Mouse (Mus musculus): Measurements from ENCODE around the gene Atxn10.
A peak's percentile ranks its signal among the peaks of the same experiment; 100 is the strongest.

Gene Atxn10

GRCm38 (mm10) chr15:85406846-85407245, 70.8 kb downstream of the Atxn10 start:
- DNase-seq: no peak

GRCm38 (mm10) chr15:85407342-85407741, 71.3 kb downstream of the Atxn10 start:
- no peak for DNase-seq

- no peak for DNase-seq
These were observed 72.7 kb downstream of the Atxn10 start for GRCm38 (mm10) chr15:85408790-85409189.

GRCm38 (mm10) chr15:85409245-85409783, 73.3 kb downstream of the Atxn10 start:
- DNase-seq: no peak

- no peak for DNase-seq
These were observed 73.8 kb downstream of the Atxn10 start for GRCm38 (mm10) chr15:85409836-85410235.

- DNase-seq: no peak
These were observed 78.6 kb downstream of the Atxn10 start for GRCm38 (mm10) chr15:85414620-85415019.

GRCm38 (mm10) chr15:85420686-85421085, 84.6 kb downstream of the Atxn10 start:
- no peak for DNase-seq

- peak in 1 of 2 experiments; percentile 57 for DNase-seq
These were observed 88.2 kb downstream of the Atxn10 start for GRCm38 (mm10) chr15:85424197-85424596.

- no peak for DNase-seq
These were observed 92.1 kb downstream of the Atxn10 start for GRCm38 (mm10) chr15:85428140-85428539.

GRCm38 (mm10) chr15:85442568-85442967, 106.5 kb downstream of the Atxn10 start:
- peak; percentile 34 to 61 for DNase-seq

GRCm38 (mm10) chr15:85446652-85447051, 110.6 kb downstream of the Atxn10 start:
- no peak for DNase-seq

- no peak for DNase-seq
These were observed 120.8 kb downstream of the Atxn10 start for GRCm38 (mm10) chr15:85456891-85457290.

- no peak for DNase-seq
These were observed 121.8 kb downstream of the Atxn10 start for GRCm38 (mm10) chr15:85457838-85458237.

GRCm38 (mm10) chr15:85458631-85459082, 122.6 kb downstream of the Atxn10 start:
- peak in 1 of 2 experiments; percentile 45 for DNase-seq

GRCm38 (mm10) chr15:85461541-85461940, 125.5 kb downstream of the Atxn10 start:
- DNase-seq: no peak

GRCm38 (mm10) chr15:85462138-85462537, 126.1 kb downstream of the Atxn10 start:
- no peak for DNase-seq

GRCm38 (mm10) chr15:85463027-85463790, 127.2 kb downstream of the Atxn10 start:
- DNase-seq: no peak

GRCm38 (mm10) chr15:85464190-85464589, 128.1 kb downstream of the Atxn10 start:
- no peak for DNase-seq

- no peak for DNase-seq
These were observed 128.9 kb downstream of the Atxn10 start for GRCm38 (mm10) chr15:85464823-85465565.

GRCm38 (mm10) chr15:85466456-85467067, 130.5 kb downstream of the Atxn10 start:
- DNase-seq: no peak

GRCm38 (mm10) chr15:85469401-85469800, 133.4 kb downstream of the Atxn10 start:
- no peak for DNase-seq

GRCm38 (mm10) chr15:85474697-85475096, 138.7 kb downstream of the Atxn10 start:
- no peak for DNase-seq

- peak; percentile 51 to 71 for DNase-seq
These were observed 141.5 kb downstream of the Atxn10 start for GRCm38 (mm10) chr15:85477584-85477983.

All from lung, adult 18-20 months (tissue).